Mouse (Mus musculus): ENCODE results near the gene Gfra4. TPM values are rescaled to one million over a fixed set of nuclear protein-coding genes. Genes with fewer than 3 reads are reported as not detected.
"Not testable (repeated sequence)": the region's sequence is repeated elsewhere in the genome, so short reads cannot be mapped to it uniquely, and the experiment has no call there.

Gene Gfra4
- polyA plus RNA-seq, 1 experiment from 2014 or later = 52.9 TPM

- Histone ChIP-seq H3K36me3 (no peaks in the 10 kb centered on the region), H3K4me2 (peak overlapping the region; percentile 4; the same call in 1 of the 2 replicates), H3K27me3 (0 out of 2 replicates have a peak, but pooled peaks cover 11% of the 10 kb centered on the region), H3K4me1 (replicated peaks) (peaks cover 19% of the 10 kb centered on the region), H3K4me3 (no peak overlapping the region), H3K9me3 (no peaks in the 10 kb centered on the region), H3K9ac (no peak overlapping the region), H3K27ac (replicated peaks) (no peak overlapping the region)
- 11% methylated on average over 7 of the region's 7 CpGs for WGBS
- ATAC-seq (ENCODE audit: low FRiP score, low read depth) = no peak
Measured at GRCm38 (mm10) chr2:131044354-131044852, 1.5 kb upstream of the Gfra4 start.

- Histone ChIP-seq H3K36me3 (no peaks in the 10 kb centered on the region), H3K4me2 (peak overlapping the region; percentile 74), H3K27ac (replicated peaks) (peak overlapping the region; percentile 75), H3K4me3 (peak overlapping the region; percentile 52), H3K4me1 (replicated peaks) (peaks cover 19% of the 10 kb centered on the region), H3K9ac (peak overlapping the region; percentile 63), H3K27me3 (0 out of 2 replicates have a peak, but pooled peaks cover 11% of the 10 kb centered on the region), H3K9me3 (no peaks in the 10 kb centered on the region)
- ATAC-seq (ENCODE audit: low FRiP score, low read depth) = peak; percentile 89
- WGBS = 4% methylated on average over 77 of the region's 115 CpGs
Measured at GRCm38 (mm10) chr2:131040854-131041825, 1.7 kb downstream of the Gfra4 start.

GRCm38 (mm10) chr2:131038675-131039074 is 4.2 kb downstream of the Gfra4 start:
- H3K4me3 ChIP-seq = no peak overlapping the region
- ATAC-seq (ENCODE audit: low FRiP score, low read depth) = no peak
- no peaks in the 10 kb centered on the region for H3K36me3 ChIP-seq
- H3K4me2 ChIP-seq = no peak overlapping the region
- no peak overlapping the region for H3K27ac ChIP-seq (replicated peaks)
- H3K9ac ChIP-seq = no peak overlapping the region
- H3K9me3 ChIP-seq = no peaks in the 10 kb centered on the region
- H3K4me1 ChIP-seq (replicated peaks) = peaks cover 19% of the 10 kb centered on the region
- WGBS = 89% methylated on average over 5 of the region's 5 CpGs
- 0 out of 2 replicates have a peak, but pooled peaks cover 11% of the 10 kb centered on the region for H3K27me3 ChIP-seq

GRCm38 (mm10) chr2:131038197-131038596 is 4.7 kb downstream of the Gfra4 start:
- Histone ChIP-seq H3K27ac (replicated peaks) (no peak overlapping the region), H3K4me3 (no peak overlapping the region), H3K36me3 (no peaks in the 10 kb centered on the region), H3K4me2 (no peak overlapping the region), H3K9me3 (no peaks in the 10 kb centered on the region), H3K27me3 (0 out of 2 replicates have a peak, but pooled peaks cover 11% of the 10 kb centered on the region), H3K4me1 (replicated peaks) (peaks cover 19% of the 10 kb centered on the region), H3K9ac (no peak overlapping the region)
- ATAC-seq (ENCODE audit: low FRiP score, low read depth) = no peak
- WGBS = 94% methylated on average over 6 of the region's 6 CpGs

- H3K27ac ChIP-seq (replicated peaks) = no peak overlapping the region
- ATAC-seq (ENCODE audit: low FRiP score, low read depth) = no peak
- 60% methylated on average over 17 of the region's 17 CpGs for WGBS
Measured at GRCm38 (mm10) chr2:131037226-131037990, 5.5 kb downstream of the Gfra4 start.

GRCm38 (mm10) chr2:131036757-131037156 is 6.1 kb downstream of the Gfra4 start:
- H3K9ac ChIP-seq = no peak overlapping the region
- no peak for ATAC-seq (ENCODE audit: low FRiP score, low read depth)
- no peaks in the 10 kb centered on the region for H3K9me3 ChIP-seq

More at GRCm38 (mm10) chr2:131037226-131037990, 5.5 kb downstream of the Gfra4 start:
- H3K4me3 ChIP-seq = no peak overlapping the region
- no peaks in the 10 kb centered on the region for H3K9me3 ChIP-seq
- 0 out of 2 replicates have a peak, but pooled peaks cover 3% of the 10 kb centered on the region for H3K27me3 ChIP-seq
- H3K4me2 ChIP-seq = no peak overlapping the region
- peaks cover 19% of the 10 kb centered on the region for H3K4me1 ChIP-seq (replicated peaks)
- no peaks in the 10 kb centered on the region for H3K36me3 ChIP-seq
- H3K9ac ChIP-seq = no peak overlapping the region

GRCm38 (mm10) chr2:131036343-131036742 is 6.5 kb downstream of the Gfra4 start:
- Histone ChIP-seq H3K9me3 (no peaks in the 10 kb centered on the region), H3K4me2 (no peak overlapping the region), H3K27ac (replicated peaks) (no peak overlapping the region), H3K36me3 (no peaks in the 10 kb centered on the region), H3K4me3 (no peak overlapping the region), H3K9ac (no peak overlapping the region), H3K27me3 (no peaks in the 10 kb centered on the region), H3K4me1 (replicated peaks) (peaks cover 12% of the 10 kb centered on the region)
- 91% methylated on average over 2 of the region's 2 CpGs for WGBS
- ATAC-seq (ENCODE audit: low FRiP score, low read depth) = no peak

More at GRCm38 (mm10) chr2:131036757-131037156, 6.1 kb downstream of the Gfra4 start:
- Histone ChIP-seq H3K36me3 (no peaks in the 10 kb centered on the region), H3K27me3 (no peaks in the 10 kb centered on the region), H3K4me1 (replicated peaks) (peaks cover 16% of the 10 kb centered on the region), H3K4me2 (no peak overlapping the region), H3K27ac (replicated peaks) (no peak overlapping the region), H3K4me3 (no peak overlapping the region)

- ATAC-seq (ENCODE audit: low FRiP score, low read depth) = not testable (repeated sequence)
Measured at GRCm38 (mm10) chr2:131031406-131031805, 11.5 kb downstream of the Gfra4 start.

GRCm38 (mm10) chr2:131030998-131031397 is 11.9 kb downstream of the Gfra4 start:
- WGBS = 95% methylated on average over 1 of the region's 1 CpGs
- Histone ChIP-seq H3K9ac (no peak overlapping the region), H3K4me3 (no peak overlapping the region), H3K4me2 (no peak overlapping the region), H3K27me3 (no peaks in the 10 kb centered on the region), H3K9me3 (no peaks in the 10 kb centered on the region), H3K4me1 (replicated peaks) (no peaks in the 10 kb centered on the region), H3K36me3 (peaks cover 15% of the 10 kb centered on the region), H3K27ac (replicated peaks) (no peak overlapping the region)
- no peak for ATAC-seq (ENCODE audit: low FRiP score, low read depth)

More at GRCm38 (mm10) chr2:131031406-131031805, 11.5 kb downstream of the Gfra4 start:
- H3K9me3 ChIP-seq; H3K9ac ChIP-seq; H3K4me2 ChIP-seq; H3K4me3 ChIP-seq; H3K27ac ChIP-seq (replicated peaks); H3K27me3 ChIP-seq; H3K4me1 ChIP-seq (replicated peaks): not testable (repeated sequence)
- 74% methylated on average over 1 of the region's 1 CpGs for WGBS
- peaks cover 11% of the 10 kb centered on the region for H3K36me3 ChIP-seq

GRCm38 (mm10) chr2:131030561-131030960 is 12.3 kb downstream of the Gfra4 start:
- no peak overlapping the region for H3K4me2 ChIP-seq
- H3K36me3 ChIP-seq = peaks cover 19% of the 10 kb centered on the region
- no peak overlapping the region for H3K4me3 ChIP-seq
- WGBS = 97% methylated on average over 2 of the region's 2 CpGs
- H3K27ac ChIP-seq (replicated peaks) = no peak overlapping the region
- no peaks in the 10 kb centered on the region for H3K27me3 ChIP-seq
- H3K4me1 ChIP-seq (replicated peaks) = no peaks in the 10 kb centered on the region
- ATAC-seq (ENCODE audit: low FRiP score, low read depth) = no peak
- H3K9ac ChIP-seq = no peak overlapping the region
- H3K9me3 ChIP-seq = no peaks in the 10 kb centered on the region

- Histone ChIP-seq H3K4me2 (no peak overlapping the region), H3K4me1 (replicated peaks) (no peaks in the 10 kb centered on the region), H3K27me3 (no peaks in the 10 kb centered on the region), H3K9me3 (no peaks in the 10 kb centered on the region), H3K36me3 (peaks cover 27% of the 10 kb centered on the region), H3K9ac (no peak overlapping the region), H3K27ac (replicated peaks) (no peak overlapping the region), H3K4me3 (no peak overlapping the region)
- 80% methylated on average over 9 of the region's 9 CpGs for WGBS
- ATAC-seq (ENCODE audit: low FRiP score, low read depth) = no peak
Measured at GRCm38 (mm10) chr2:131029065-131029935, 13.6 kb downstream of the Gfra4 start.
